Comparison of ENCODE assay signal across 8 mouse cellular contexts in the genomic region with DNA sequence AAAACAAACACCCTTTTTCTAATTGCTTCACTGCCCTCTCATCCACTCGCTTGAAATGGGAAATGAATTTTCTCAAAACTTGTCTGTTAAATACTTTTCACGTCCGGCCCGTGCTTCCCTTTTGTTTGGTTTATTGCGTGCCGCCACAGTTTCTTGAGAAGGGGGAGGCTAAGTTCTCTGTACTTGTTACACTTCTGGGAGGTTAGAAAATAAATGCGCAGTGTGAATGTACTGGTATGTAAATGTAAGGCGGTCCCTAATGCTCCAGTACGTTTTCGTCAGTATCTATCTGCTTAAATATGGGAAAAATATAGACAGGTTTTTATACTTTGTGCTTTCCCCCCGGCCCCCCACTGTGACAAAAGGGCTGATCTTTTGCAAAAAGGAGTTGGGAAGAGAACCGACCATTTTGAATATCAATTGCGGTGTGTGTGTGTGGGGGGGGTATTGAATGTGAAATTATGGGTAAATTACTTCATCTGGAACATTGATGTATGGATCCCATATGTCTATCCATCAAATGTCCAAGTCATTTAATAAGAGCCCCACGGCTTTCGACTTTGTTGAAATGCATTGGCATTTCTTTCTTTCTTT. TPM values are rescaled to one million over a fixed set of nuclear protein-coding genes. Genes with fewer than 3 reads are reported as not detected.
DNase-seq lines count a peak whose midpoint lies in the region; ATAC-seq and TF ChIP-seq lines count a peak whose summit lies in the region.

No protein-coding gene starts in this region.

- H3K4me2 ChIP-seq in CH12.LX (ENCODE audit: insufficient read depth, low read depth, poor library complexity, severe bottlenecking): peak overlapping the region; percentile 100
- H3K4me2 ChIP-seq in forebrain, embryonic 11.5 days (ENCODE audit: low read depth, low read length, severe bottlenecking): peak overlapping the region; percentile 59
- peak overlapping the region; percentile 82 for H3K4me2 ChIP-seq in liver, embryonic 11.5 days

- peaks cover 5% of the 10 kb centered on the region for H3K9me3 ChIP-seq in CH12.LX (replicated peaks; ENCODE audit: low read length)
- H3K9me3 ChIP-seq in forebrain, embryonic 11.5 days (ENCODE audit: control insufficient read depth, low read length): no peaks in the 10 kb centered on the region; the same call in 1 of the 2 replicates
- H3K9me3 ChIP-seq in liver, embryonic 11.5 days (ENCODE audit: control insufficient read depth, low read length): no peaks in the 10 kb centered on the region

- no peak for ATAC-seq in forebrain, embryonic 11.5 days (replicated peaks; ENCODE audit: low FRiP score)
- no peak for ATAC-seq in liver, embryonic 11.5 days (replicated peaks; ENCODE audit: low FRiP score)
- no peak for ATAC-seq in monocyte, adult 5-6 weeks (replicated peaks; ENCODE audit: insufficient number of reproducible peaks, low FRiP score, low TSS enrichment, poor library complexity, severe bottlenecking)

- peaks cover 1% of the 10 kb centered on the region; the same call in 1 of the 2 replicates for H3K79me2 ChIP-seq in heart, adult 2 months (replicated peaks; ENCODE audit: control insufficient read depth, insufficient read depth, low read length)
- H3K79me2 ChIP-seq in CH12.LX (replicated peaks; ENCODE audit: control insufficient read depth, extremely low read depth, insufficient read depth, poor library complexity, severe bottlenecking): peaks cover 58% of the 10 kb centered on the region

- H3K36me3 ChIP-seq in heart, adult 2 months (ENCODE audit: control insufficient read depth, insufficient read depth, low read length): peaks cover 29% of the 10 kb centered on the region
- H3K36me3 ChIP-seq in CH12.LX (replicated peaks in 1 of 2; ENCODE audit: control insufficient read depth in 1 of 2, insufficient read depth in 1 of 2, low read length in 1 of 2): peaks cover 0 to 8% of the 10 kb centered on the region in 2 experiments
- H3K36me3 ChIP-seq in forebrain, embryonic 11.5 days (ENCODE audit: control insufficient read depth, insufficient read depth, low read length): no peaks in the 10 kb centered on the region
- no peaks in the 10 kb centered on the region for H3K36me3 ChIP-seq in liver, embryonic 11.5 days (ENCODE audit: control insufficient read depth, insufficient read depth, low read length)
- H3K36me3 ChIP-seq in splenic B cell, adult 2 months (ENCODE audit: control insufficient read depth, insufficient read depth, low read length, poor library complexity, severe bottlenecking): 0 out of 2 replicates have a peak, but pooled peaks cover 2% of the 10 kb centered on the region

- intact Hi-C loops in heart, adult 2 months (cut with DNase I): no loop called here
- intact Hi-C loops in heart, postnatal 36 days (cut with DNase I): loop anchor here (2.0 kb wide), 1 partner anchor 72 kb away; the partner anchor contains the start of gene Fam208b

- dilution Hi-C loops in CH12.LX (cut with MboI; ENCODE audit: extremely low pct_ligation_motif_present, extremely low pct_unique_long_range_greater_than_20kb, low sequenced_read_pairs): no loop called here

- no peak for TF ChIP-seq POLR2A in heart, adult 2 months (IDR thresholded peaks at IDR 0.05; ENCODE audit: insufficient read depth, low read depth, low read length)
- TF ChIP-seq POLR2A in CH12.LX (IDR thresholded peaks at IDR 0.05; ENCODE audit: low read depth, low read length): no peak

- TF ChIP-seq CTCF in heart, adult 2 months (IDR thresholded peaks at IDR 0.05): no peak
- TF ChIP-seq CTCF in CH12.LX (conservative IDR thresholded peaks at IDR 0.05 in 1 of 2, IDR thresholded peaks at IDR 0.05 in 1 of 2; ENCODE audit: low read depth in 2 of 2, low read length in 2 of 2): no peak

- peak overlapping the region; percentile 81 for H3K4me3 ChIP-seq in heart, adult 2 months
- H3K4me3 ChIP-seq in CH12.LX (replicated peaks in 1 of 3; ENCODE audit: low read depth in 2 of 3, low read length in 2 of 3, poor library complexity in 1 of 3): peak overlapping the region; percentile 80 to 96 (median 82)
- H3K4me3 ChIP-seq in forebrain, embryonic 11.5 days (ENCODE audit: low read depth, low read length): peak overlapping the region; percentile 91
- peak overlapping the region; percentile 85 for H3K4me3 ChIP-seq in liver, embryonic 11.5 days (ENCODE audit: low read depth, low read length)

- no peak for TF ChIP-seq EP300 in heart, adult 2 months (IDR thresholded peaks at IDR 0.05; ENCODE audit: insufficient read depth, low read depth, low read length)
- TF ChIP-seq EP300 in CH12.LX (IDR thresholded peaks at IDR 0.05; ENCODE audit: low read length): no peak

- H3K27ac ChIP-seq in heart, adult 2 months: peak overlapping the region; percentile 98
- no peak overlapping the region for H3K27ac ChIP-seq in CH12.LX (ENCODE audit: insufficient read depth, low read depth)
- H3K27ac ChIP-seq in forebrain, embryonic 11.5 days (ENCODE audit: low read depth, low read length): no peak overlapping the region; the same call in 1 of the 2 replicates
- peak overlapping the region; percentile 99; the same call in 1 of the 2 replicates for H3K27ac ChIP-seq in liver, embryonic 11.5 days (ENCODE audit: low read depth, low read length)

- DNase-seq in heart, adult 2 months: no peak
- no peak for DNase-seq in heart, postnatal 36 days
- DNase-seq in CH12.LX (ENCODE audit: extremely low read depth): peak; percentile 31
- peak; percentile 50 for DNase-seq in forebrain, embryonic 11.5 days (ENCODE audit: low spot score)
- DNase-seq in liver, embryonic 11.5 days (ENCODE audit: low spot score): no peak
- peak; percentile 52 for DNase-seq in splenic B cell, adult 2 months (ENCODE audit: low read depth, low spot score)
- DNase-seq in frontal cortex, postnatal 10 days (ENCODE audit: low spot score in 2 of 2): no peak

- in situ Hi-C loops in CH12.LX (cut with MboI; ENCODE audit: low pct_ligation_motif_present, low pct_unique_long_range_greater_than_20kb, low sequenced_read_pairs): loop anchor here (25.0 kb wide), 1 partner anchor 127 kb away; no protein-coding TSS in a partner anchor

- H3K9ac ChIP-seq in heart, adult 2 months (ENCODE audit: low read depth, low read length): peak overlapping the region; percentile 44
- H3K9ac ChIP-seq in CH12.LX (ENCODE audit: insufficient read depth, low read depth): peak overlapping the region; percentile 95
- H3K9ac ChIP-seq in forebrain, embryonic 11.5 days (ENCODE audit: low read length): peak overlapping the region; percentile 96
- peak overlapping the region; percentile 96 for H3K9ac ChIP-seq in liver, embryonic 11.5 days (ENCODE audit: low read depth, low read length)

- no peak for TF ChIP-seq RAD21 in CH12.LX (IDR thresholded peaks at IDR 0.05; ENCODE audit: low read depth, low read length)

- peaks cover 8% of the 10 kb centered on the region for H3K4me1 ChIP-seq in heart, adult 2 months (ENCODE audit: control insufficient read depth, insufficient read depth, low read length)
- H3K4me1 ChIP-seq in CH12.LX (ENCODE audit: control insufficient read depth in 1 of 2, insufficient read depth in 2 of 2): peaks cover 0 to 45% of the 10 kb centered on the region in 2 experiments; a peak in 3 of 4 replicates
- peaks cover 16% of the 10 kb centered on the region for H3K4me1 ChIP-seq in forebrain, embryonic 11.5 days (replicated peaks; ENCODE audit: control insufficient read depth, insufficient read depth, low read length)
- H3K4me1 ChIP-seq in liver, embryonic 11.5 days (replicated peaks; ENCODE audit: control insufficient read depth, insufficient read depth, low read length): peaks cover 20% of the 10 kb centered on the region

- no peaks in the 10 kb centered on the region for H3K27me3 ChIP-seq in heart, adult 2 months (ENCODE audit: control insufficient read depth, insufficient read depth, low read length)
- no peaks in the 10 kb centered on the region for H3K27me3 ChIP-seq in CH12.LX (replicated peaks)
- no peaks in the 10 kb centered on the region for H3K27me3 ChIP-seq in forebrain, embryonic 11.5 days (ENCODE audit: control insufficient read depth, insufficient read depth, low read length)
- H3K27me3 ChIP-seq in liver, embryonic 11.5 days (replicated peaks; ENCODE audit: control insufficient read depth, insufficient read depth, low read length): no peaks in the 10 kb centered on the region
- H3K27me3 ChIP-seq in splenic B cell, adult 2 months (ENCODE audit: control insufficient read depth, insufficient read depth, low read length, poor library complexity, severe bottlenecking): no peaks in the 10 kb centered on the region

- 2% methylated on average over 15 of the region's 15 CpGs for WGBS in heart, adult 2 months
- 3% methylated on average over 15 of the region's 15 CpGs for WGBS in forebrain, embryonic 11.5 days
- WGBS in liver, embryonic 11.5 days: 4% methylated on average over 15 of the region's 15 CpGs

TF ChIP-seq in CH12.LX, 34 proteins besides CTCF, POLR2A, EP300 and RAD21:
- TF ChIP-seq CHD2 (IDR thresholded peaks at IDR 0.05; ENCODE audit: low read length): no peak
- no peak for TF ChIP-seq POLR2AphosphoS2 (IDR thresholded peaks at IDR 0.05; ENCODE audit: low read depth, low read length)
- no peak for TF ChIP-seq SMC3 (IDR thresholded peaks at IDR 0.05; ENCODE audit: low read depth, low read length)
- no peak for TF ChIP-seq IRF4 (IDR thresholded peaks at IDR 0.05; ENCODE audit: low read depth, low read length)
- 0 out of 2 replicates have a peak, but pooled peaks have one; percentile 39 for TF ChIP-seq MAZ (IDR thresholded peaks at IDR 0.05; ENCODE audit: low read depth, low read length)
- peak; percentile 50 for TF ChIP-seq ZNF384 (IDR thresholded peaks at IDR 0.05; ENCODE audit: low read depth, low read length)
- TF ChIP-seq MYC (IDR thresholded peaks at IDR 0.05; ENCODE audit: low read depth, low read length): no peak
- no peak for TF ChIP-seq ZC3H11A (IDR thresholded peaks at IDR 0.05; ENCODE audit: low read depth, low read length)

RNA-seq across cellular contexts. Expression of gene Gdi2, which starts 1.2 kb away (rescaled TPM):
- 100 to 1,000 TPM; 243 to 262 TPM for total RNA-seq in heart, adult 2 months (2021)
- polyA plus RNA-seq in heart, adult 2 months (2012; rRNA removed): 71.4 and 114 TPM in 2 replicates
- 100 to 1,000 TPM; 265 to 273 TPM for total RNA-seq in heart, postnatal 36 days (2021)
- total RNA-seq in CH12.LX (2012; rRNA removed) (249 and 263 TPM in 2 replicates), CH12.LX (2014; rRNA removed) (609 and 719 TPM in 2 replicates)
- 628 and 655 TPM in 2 replicates for polyA plus RNA-seq in CH12.LX (2012; ENCODE audit: insufficient read length, low read depth)
- 493 and 502 TPM in 2 replicates for polyA plus RNA-seq in forebrain, embryonic 11.5 days (2014; fragmentation: Nextera tagmentation; extraction: Ambion mirVana)
- 354 and 364 TPM in 2 replicates for polyA plus RNA-seq in liver, embryonic 11.5 days (2014; fragmentation: Nextera tagmentation; extraction: Ambion mirVana)
- total RNA-seq in monocyte, adult 5-6 weeks (2017): 468 to 620 TPM (median 514 TPM) in 3 replicates

Comparison
In these comparisons a context has a peak if more than half of its experiments do, and no peak if none do; other contexts are left out.
1. DNase-seq: peak in CH12.LX (single experiment), forebrain, embryonic 11.5 days (single experiment) and splenic B cell, adult 2 months (single experiment); none in heart, adult 2 months (0 of 2), heart, postnatal 36 days (0 of 2), liver, embryonic 11.5 days (single experiment) and frontal cortex, postnatal 10 days (0 of 2).
2. H3K27ac ChIP-seq: peak in heart, adult 2 months (single experiment) and liver, embryonic 11.5 days (single experiment); none in CH12.LX (single experiment) and forebrain, embryonic 11.5 days (single experiment).
3. H3K9ac ChIP-seq: peak in every context shown above with its lines; median percentile 96 in forebrain, embryonic 11.5 days; 96 in liver, embryonic 11.5 days; 95 in CH12.LX; 44 in heart, adult 2 months.
4. Peak in every context shown above with its lines, with median percentiles within 50 percentile points of each other: H3K4me3 ChIP-seq and H3K4me2 ChIP-seq.